Mouse (Mus musculus) hindbrain, postnatal 0 days (tissue): ENCODE measurements at regions not wholly inside any gene's neighbourhood (a gene's known extent, or its start where the extent isn't known, plus 50 kb on each side); places are given as distances from the start of the nearest gene placed in this dataset.

ENCODE experiments used
- ATAC-seq: fragments of 200-750 bp; cut with Nextera tagmentation; 2 replicates; pipeline ENCODE4 v1.8.0; 2017; ENCODE audit warnings: mild to moderate bottlenecking, moderate TSS enrichment, moderate library complexity
- DNase-seq: peaks from one replicate; pipeline ENCODE4 v3.0.0-alpha.2; 2015; ENCODE audit warnings: low spot score
- H3K27ac ChIP-seq: fragments of 300-500 bp; sonication (generic); 2 replicates; pipeline ENCODE4 v1.5.1; 2014; ENCODE audit warnings: mild to moderate bottlenecking
- H3K27me3 ChIP-seq: fragments of 300-500 bp; sonication (generic); 2 replicates; pipeline ENCODE4 v1.6.1; 2014; ENCODE audit warnings: low read length, mixed read lengths; ENCODE audit not compliant: insufficient read depth
- H3K36me3 ChIP-seq: fragments of 300-500 bp; sonication (generic); 2 replicates; pipeline ENCODE4 v1.6.1; 2014; ENCODE audit warnings: low read length, mixed read lengths; ENCODE audit not compliant: insufficient read depth
- H3K4me1 ChIP-seq: fragments of 300-500 bp; sonication (generic); 2 replicates; pipeline ENCODE4 v1.6.1; 2014; ENCODE audit warnings: antibody characterized with exemption, low read length, mixed read lengths; ENCODE audit not compliant: insufficient read depth
- H3K4me2 ChIP-seq: fragments of 300-500 bp; sonication (generic); 2 replicates; pipeline ENCODE4 v1.6.1; 2014; ENCODE audit warnings: low read depth, mild to moderate bottlenecking, low read length, moderate library complexity, mixed read lengths
- H3K4me3 ChIP-seq: fragments of 300-500 bp; sonication (generic); 2 replicates; pipeline ENCODE4 v1.5.1; 2014; ENCODE audit warnings: low read length
- H3K9ac ChIP-seq: fragments of 300-500 bp; sonication (generic); replicated peaks from 2 replicates; pipeline ENCODE4 v1.6.1; 2014; ENCODE audit warnings: mild to moderate bottlenecking, low read length, moderate library complexity, mixed read lengths
- H3K9me3 ChIP-seq: fragments of 300-500 bp; sonication (generic); 2 replicates; pipeline ENCODE4 v1.6.1; 2016; ENCODE audit warnings: low read length, mixed read lengths
- CTCF ChIP-seq: IDR thresholded peaks from 2 replicates; pipeline ENCODE4 v1.5.1; 2016; ENCODE audit warnings: antibody characterized with exemption, control low read depth, low read depth
- WGBS: fragments of 180-500 bp; shearing (Covaris S2); extraction: QIAGEN DNeasy Blood & Tissue Kit; methylation state at CpG from one replicate; pipeline ENCODE4 v1.1.7; 2014; 5-methylcytosine and 5-hydroxymethylcytosine counted together

DNA sequence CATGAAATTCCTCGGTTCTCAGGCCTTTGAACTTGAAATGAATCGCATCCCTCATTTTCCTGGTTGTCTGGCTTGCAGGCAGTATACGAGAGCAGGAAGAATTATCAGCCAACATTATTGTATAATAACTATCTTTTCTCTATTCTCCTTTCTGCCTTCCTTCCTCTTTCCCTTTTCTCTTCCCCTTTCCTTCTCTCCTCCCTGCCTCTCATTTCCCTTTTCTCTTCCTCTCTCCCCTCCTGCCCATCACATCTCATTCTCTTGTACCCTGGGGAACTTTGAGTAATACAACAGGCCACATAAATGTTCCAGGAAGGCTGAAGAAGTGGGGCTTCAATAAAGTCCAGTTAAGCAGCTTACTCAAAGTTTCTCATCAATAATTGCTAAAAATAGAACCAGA, 2831.1 kb downstream of the 9330182O14Rik start:
- H3K36me3 ChIP-seq: no peaks in the 10 kb centered on the region
- 0 out of 2 replicates have a peak, but pooled peaks cover 2% of the 10 kb centered on the region for H3K9me3 ChIP-seq
- WGBS: 77% methylated on average over 3 of the region's 3 CpGs
- H3K4me3 ChIP-seq: no peak overlapping the region
- H3K4me2 ChIP-seq: no peak overlapping the region
- ATAC-seq: no peak
- H3K4me1 ChIP-seq: no peaks in the 10 kb centered on the region
- no peak for TF ChIP-seq CTCF
- no peak overlapping the region for H3K27ac ChIP-seq
- no peak overlapping the region for H3K9ac ChIP-seq
- H3K27me3 ChIP-seq: no peaks in the 10 kb centered on the region
- DNase-seq: no peak
